Mouse (Mus musculus) bone marrow macrophage, adult 2 months (primary cell): ENCODE measurements around the gene Angptl4. TPM values are rescaled to one million over a fixed set of nuclear protein-coding genes. Genes with fewer than 3 reads are reported as not detected.
"Not testable (repeated sequence)": the region's sequence is repeated elsewhere in the genome, so short reads cannot be mapped to it uniquely, and the experiment has no call there.

Experiments
- H3K27ac ChIP-seq: 2 replicates; pipeline ENCODE4 v1.5.1; 2012; ENCODE audit warnings: low read depth, low read length; ENCODE audit not compliant: insufficient read depth
- H3K4me1 ChIP-seq: 2 replicates; pipeline ENCODE4 v1.6.1; 2012; ENCODE audit warnings: low read length; ENCODE audit not compliant: control insufficient read depth, insufficient read depth
- H3K4me3 ChIP-seq: 2 replicates; pipeline ENCODE4 v1.5.1; 2012; ENCODE audit warnings: mild to moderate bottlenecking, low read length, moderate library complexity; ENCODE audit not compliant: insufficient read depth
- CTCF ChIP-seq: IDR thresholded peaks from 2 replicates; pipeline ENCODE4 v1.5.1; 2012; ENCODE audit warnings: low read depth, mild to moderate bottlenecking, low read length, moderate library complexity
- POLR2A ChIP-seq: IDR thresholded peaks from 2 replicates; pipeline ENCODE4 v1.6.1; 2012; ENCODE audit warnings: mild to moderate bottlenecking, low read depth, low read length, borderline replicate concordance
- polyA plus RNA-seq: library from polyadenylated mRNA; stranded (reverse); fragments of >200 nt; gene quantifications from 2 replicates; pipeline ENCODE4 v1.2.4, GENCODE M21; 2012; ENCODE audit not compliant: missing spikeins, insufficient read depth, insufficient read length

Gene Angptl4
- polyA plus RNA-seq, 1 experiment: 8.4 TPM

GRCm38 (mm10) chr17:33744686-33745384 is 36.8 kb downstream of the Angptl4 start:
- peaks cover 5% of the 10 kb centered on the region; the same call in 1 of the 2 replicates for H3K4me1 ChIP-seq
- TF ChIP-seq POLR2A: no peak
- TF ChIP-seq CTCF: no peak
- H3K4me3 ChIP-seq: no peak overlapping the region
- no peak overlapping the region for H3K27ac ChIP-seq

GRCm38 (mm10) chr17:33742420-33742819 is 39.2 kb downstream of the Angptl4 start:
- H3K4me1 ChIP-seq: peaks cover 5% of the 10 kb centered on the region; the same call in 1 of the 2 replicates
- no peak overlapping the region for H3K27ac ChIP-seq
- no peak for TF ChIP-seq CTCF
- TF ChIP-seq POLR2A: no peak
- H3K4me3 ChIP-seq: no peak overlapping the region

- H3K4me3 ChIP-seq, H3K4me1 ChIP-seq, H3K27ac ChIP-seq: not testable (repeated sequence)
These were observed 48.1 kb downstream of the Angptl4 start for GRCm38 (mm10) chr17:33733526-33733925.

GRCm38 (mm10) chr17:33732556-33733083 is 49.0 kb downstream of the Angptl4 start:
- not testable (repeated sequence) for H3K4me1 ChIP-seq, H3K4me3 ChIP-seq, H3K27ac ChIP-seq

- TF ChIP-seq CTCF: no peak
- no peak for TF ChIP-seq POLR2A
These were observed 52.4 kb downstream of the Angptl4 start for GRCm38 (mm10) chr17:33729215-33729614.

GRCm38 (mm10) chr17:33728396-33728795 is 53.2 kb downstream of the Angptl4 start:
- no peaks in the 10 kb centered on the region for H3K4me1 ChIP-seq
- no peak for TF ChIP-seq POLR2A
- no peak for TF ChIP-seq CTCF

More at GRCm38 (mm10) chr17:33729215-33729614, 52.4 kb downstream of the Angptl4 start:
- no peak overlapping the region for H3K27ac ChIP-seq
- H3K4me1 ChIP-seq: no peaks in the 10 kb centered on the region
- no peak overlapping the region for H3K4me3 ChIP-seq

More at GRCm38 (mm10) chr17:33728396-33728795, 53.2 kb downstream of the Angptl4 start:
- Histone ChIP-seq H3K27ac (no peak overlapping the region), H3K4me3 (no peak overlapping the region)

Other genes with a start within 250 kb of the Angptl4 start
- 393 and 491 TPM in 2 replicates for gene Myo1f, start 226.1 kb downstream of the Angptl4 start, polyA plus RNA-seq
- gene Zfp414, start 152.7 kb downstream of the Angptl4 start, polyA plus RNA-seq: 52.9 and 55.6 TPM in 2 replicates
- 5.3 TPM in 1 of 2 replicates, not detected in the other for gene Pram1, start 143.8 kb downstream of the Angptl4 start, polyA plus RNA-seq
- 320 and 384 TPM in 2 replicates for gene Hnrnpm, start 95.0 kb downstream of the Angptl4 start, polyA plus RNA-seq
- 61.3 and 62.9 TPM in 2 replicates for gene March2, start 63.2 kb downstream of the Angptl4 start, polyA plus RNA-seq
- 128 TPM in 2 replicates for gene Rab11b, start 21.3 kb downstream of the Angptl4 start, polyA plus RNA-seq
- gene Kank3, start 28.7 kb upstream of the Angptl4 start, polyA plus RNA-seq: 27.5 and 33.3 TPM in 2 replicates
- 1,369 and 1,530 TPM in 2 replicates for gene Rps28, start 42.7 kb upstream of the Angptl4 start, polyA plus RNA-seq
- 197 and 199 TPM in 2 replicates for gene Ndufa7, start 42.7 kb upstream of the Angptl4 start, polyA plus RNA-seq
- gene Cd320, start 61.3 kb upstream of the Angptl4 start, polyA plus RNA-seq: 4.4 TPM in 2 replicates
- not detected in 2 replicates for gene Gm7029, start 92.0 kb upstream of the Angptl4 start, polyA plus RNA-seq
- gene Kifc1, start 108.8 kb upstream of the Angptl4 start, polyA plus RNA-seq: 35.5 and 36.3 TPM in 2 replicates
- gene Platr17, start 123.3 kb upstream of the Angptl4 start, polyA plus RNA-seq: 3.5 and 6.4 TPM in 2 replicates
- 58.1 and 69.3 TPM in 2 replicates for gene Daxx, start 127.6 kb upstream of the Angptl4 start, polyA plus RNA-seq
- gene Tapbp, start 134.1 kb upstream of the Angptl4 start, polyA plus RNA-seq: 389 and 454 TPM in 2 replicates
- 21.8 and 24.0 TPM in 2 replicates for gene Zbtb22, start 134.1 kb upstream of the Angptl4 start, polyA plus RNA-seq
- gene Rgl2, start 147.7 kb upstream of the Angptl4 start, polyA plus RNA-seq: 209 and 216 TPM in 2 replicates
- 54.1 and 54.9 TPM in 2 replicates for gene Pfdn6, start 158.5 kb upstream of the Angptl4 start, polyA plus RNA-seq
- 10.1 and 10.2 TPM in 2 replicates for gene Wdr46, start 158.8 kb upstream of the Angptl4 start, polyA plus RNA-seq
- 8.3 and 8.7 TPM in 2 replicates for gene B3galt4, start 169.7 kb upstream of the Angptl4 start, polyA plus RNA-seq
- 41.3 and 49.7 TPM in 2 replicates for gene Vps52, start 174.0 kb upstream of the Angptl4 start, polyA plus RNA-seq
- 1,144 and 1,230 TPM in 2 replicates for gene Rps18, start 174.2 kb upstream of the Angptl4 start, polyA plus RNA-seq
- gene H2-K1, start 218.5 kb upstream of the Angptl4 start, polyA plus RNA-seq: 2,635 and 2,812 TPM in 2 replicates
- gene Ring1, start 242.8 kb upstream of the Angptl4 start, polyA plus RNA-seq: 22.8 and 22.9 TPM in 2 replicates
- gene H2-Ke6, start 246.2 kb upstream of the Angptl4 start, polyA plus RNA-seq: 64.2 and 78.0 TPM in 2 replicates
- gene Slc39a7, start 249.9 kb upstream of the Angptl4 start, polyA plus RNA-seq: 62.3 and 70.1 TPM in 2 replicates
- gene Rxrb, start 250.0 kb upstream of the Angptl4 start, polyA plus RNA-seq: 50.2 and 51.9 TPM in 2 replicates